Mouse (Mus musculus) liver, embryonic 11.5 days (tissue): ENCODE data around the gene Plin2. TPM values are rescaled to one million over a fixed set of nuclear protein-coding genes. Genes with fewer than 3 reads are reported as not detected.

Experiments used
- polyA plus RNA-seq: library from polyadenylated mRNA; unstranded; fragments of >200 nt; fragmentation: Nextera tagmentation; extraction: Ambion mirVana; gene quantifications from 2 replicates; pipeline ENCODE4 v1.2.1, GENCODE M21; 2014

Plin2 gene
- polyA plus RNA-seq, 1 experiment from 2014 or later, result 161 TPM

Other genes with a start within 250 kb of the Plin2 start
- not detected in 2 replicates for gene Saxo1, start 111.7 kb downstream of the Plin2 start, polyA plus RNA-seq
- 62.2 and 63.9 TPM in 2 replicates for gene Rraga, start 94.4 kb downstream of the Plin2 start, polyA plus RNA-seq
- gene Haus6, start 58.0 kb downstream of the Plin2 start, polyA plus RNA-seq, result 27.8 and 30.6 TPM in 2 replicates
- 5.8 and 7.0 TPM in 2 replicates for gene Dennd4c, start 78.5 kb upstream of the Plin2 start, polyA plus RNA-seq
- 1,053 and 1,060 TPM in 2 replicates for gene Rps6, start 187.4 kb upstream of the Plin2 start, polyA plus RNA-seq
- gene Acer2, start 204.3 kb upstream of the Plin2 start, polyA plus RNA-seq, result 16.3 and 19.4 TPM in 2 replicates